1 mouse cellular context compared by ENCODE assay signal in the genomic region with DNA sequence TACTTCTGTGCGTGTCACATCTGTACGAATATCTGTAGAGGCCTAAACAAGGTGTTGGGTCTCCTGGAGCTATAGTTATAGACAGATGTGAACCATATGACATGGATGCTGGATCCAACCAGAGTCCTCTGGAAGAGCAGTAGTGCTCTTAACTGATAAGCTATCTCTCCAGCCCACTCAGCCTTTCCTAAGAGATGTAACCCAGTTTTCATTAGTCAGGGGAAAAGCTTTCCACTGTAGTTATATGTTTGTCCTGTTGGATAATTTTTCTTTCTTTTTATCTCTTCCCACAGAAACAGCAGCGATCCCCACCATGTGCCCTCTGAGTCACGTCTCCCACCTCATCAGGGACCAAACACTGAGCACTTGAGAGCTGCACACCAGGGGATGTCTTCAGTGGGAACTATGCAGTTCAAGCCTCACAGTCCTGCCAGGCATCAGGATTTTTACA.
A peak's percentile ranks its signal among the peaks of the same experiment; 100 is the strongest.
TF ChIP-seq lines count a peak whose summit lies in the region.

No protein-coding gene starts in this region.

TF ChIP-seq in MEL, 35 proteins besides CTCF, POLR2A, EP300 and RAD21 (continued from another document):
- TF ChIP-seq ETS1 (IDR thresholded peaks at IDR 0.05; ENCODE audit: low read depth, low read length): no peak
- no peak for TF ChIP-seq KAT2A (conservative IDR thresholded peaks at IDR 0.05; ENCODE audit: low read depth, low read length)
- TF ChIP-seq GATA1 (IDR thresholded peaks at IDR 0.05; ENCODE audit: low read depth, low read length): peak; percentile 78
